Mouse (Mus musculus) heart, postnatal 10 days (tissue): Measurements from ENCODE around the gene Klc1. TPM values are rescaled to one million over a fixed set of nuclear protein-coding genes. Genes with fewer than 3 reads are reported as not detected.
A peak's percentile ranks its signal among the peaks of the same experiment; 100 is the strongest.
"Not testable (repeated sequence)": the region's sequence is repeated elsewhere in the genome, so short reads cannot be mapped to it uniquely, and the experiment has no call there.

Source experiments
- DNase-seq, 2 experiments: peaks; one replicate each; pipeline ENCODE4 v3.0.0; 2021
- intact Hi-C: fragments of 180-260 bp; cut with DNase I; formaldehyde crosslinking; loops from one replicate; pipeline ENCODE4 v1.15.1; 2025
- total RNA-seq, 2 experiments: library from RNA; stranded (reverse); gene quantifications; 2 replicates each; pipeline ENCODE4 v1.2.3; 2021

The Klc1 gene
- total RNA-seq: 100 to 1,000 TPM; 151 to 166 TPM

DNA sequence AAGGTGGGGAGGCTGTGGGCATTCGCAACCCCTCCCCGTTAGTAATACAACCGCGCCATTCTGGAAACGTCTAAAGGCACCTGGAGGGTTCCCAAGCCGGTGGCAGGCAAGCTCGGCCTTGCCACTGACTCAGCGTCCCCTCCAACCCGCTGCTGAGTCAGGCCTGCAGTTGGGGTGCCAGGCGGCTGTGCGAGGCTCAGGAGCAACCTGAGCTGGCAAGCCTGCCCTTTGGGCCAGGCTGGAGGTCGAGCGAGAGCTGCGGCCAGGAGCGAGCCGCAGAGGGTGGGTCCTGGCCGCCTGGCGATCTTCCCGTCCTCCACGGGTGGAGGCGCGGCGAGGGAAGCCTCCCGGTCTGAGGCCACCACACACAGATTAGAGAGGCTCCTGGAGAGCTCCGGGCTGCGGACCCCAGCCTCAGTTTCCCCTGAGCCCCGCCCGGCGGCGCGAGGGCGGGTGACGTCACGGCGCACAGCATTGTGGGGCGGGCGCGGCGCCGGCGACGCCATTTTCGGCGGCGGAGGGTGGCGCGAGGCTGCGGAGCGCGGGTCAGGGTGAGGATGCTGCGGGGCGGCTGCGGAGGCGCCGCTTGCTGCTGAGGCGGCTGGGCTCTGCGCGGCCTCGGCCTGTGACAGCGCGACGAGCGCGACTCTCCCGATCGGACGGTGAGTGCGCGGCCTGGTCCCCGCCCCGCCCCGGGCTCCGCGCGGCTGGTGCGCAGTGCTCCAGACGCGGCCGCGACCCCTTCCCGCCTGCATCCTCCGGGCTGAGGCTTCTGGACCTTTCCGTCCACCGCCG is at the start of gene Klc1:
TSS of gene Klc1 (plus strand) at position 469 of the 795 bp plus-strand sequence.
- peak; percentile 83 to 84 for DNase-seq
- intact Hi-C loops: no loop called here

DNA sequence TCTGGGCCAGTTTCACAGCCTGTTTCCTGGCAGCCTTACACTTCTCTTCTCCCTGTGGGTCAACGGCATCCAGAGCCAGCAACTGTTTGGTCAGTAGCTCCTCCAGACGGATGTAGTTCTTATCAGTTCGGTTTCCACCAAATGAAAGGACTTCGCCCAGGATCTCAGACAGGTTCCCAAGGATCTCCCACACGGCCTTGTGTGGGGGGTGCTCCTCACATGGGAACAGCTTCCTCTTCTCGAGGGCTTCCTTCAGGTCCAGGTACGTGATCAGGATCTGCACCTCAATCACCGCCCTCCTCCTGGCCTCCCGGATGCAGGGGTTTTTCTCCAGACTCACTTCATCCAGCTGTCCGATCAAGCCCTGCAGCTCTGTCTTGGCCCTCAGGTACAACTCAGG is 48.6 kb upstream of the Klc1 start:
- intact Hi-C loops: no loop called here
- no peak for DNase-seq

DNA sequence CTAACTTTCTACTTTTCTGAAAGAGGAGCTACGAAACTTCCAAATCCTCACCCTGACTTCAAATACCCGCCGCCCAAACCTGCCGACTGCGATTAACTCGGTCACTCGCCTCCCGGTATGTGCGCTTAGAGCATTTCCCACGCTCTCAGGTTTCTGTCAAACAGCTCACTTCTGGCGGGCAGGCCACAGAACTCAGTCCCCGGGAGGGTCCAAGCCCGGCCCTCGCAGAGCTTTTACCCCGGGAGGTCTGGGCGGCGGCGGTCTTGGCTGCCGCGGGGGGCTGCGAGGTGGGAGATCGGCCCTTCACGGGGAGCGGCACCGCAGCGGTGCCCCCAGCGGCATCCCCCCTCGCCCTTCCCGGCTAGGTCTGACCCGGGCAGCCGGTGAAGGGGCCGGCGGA is 46.2 kb upstream of the Klc1 start:
- peak in 1 of 2 experiments; percentile 54 for DNase-seq
- intact Hi-C loops: no loop called here

DNA sequence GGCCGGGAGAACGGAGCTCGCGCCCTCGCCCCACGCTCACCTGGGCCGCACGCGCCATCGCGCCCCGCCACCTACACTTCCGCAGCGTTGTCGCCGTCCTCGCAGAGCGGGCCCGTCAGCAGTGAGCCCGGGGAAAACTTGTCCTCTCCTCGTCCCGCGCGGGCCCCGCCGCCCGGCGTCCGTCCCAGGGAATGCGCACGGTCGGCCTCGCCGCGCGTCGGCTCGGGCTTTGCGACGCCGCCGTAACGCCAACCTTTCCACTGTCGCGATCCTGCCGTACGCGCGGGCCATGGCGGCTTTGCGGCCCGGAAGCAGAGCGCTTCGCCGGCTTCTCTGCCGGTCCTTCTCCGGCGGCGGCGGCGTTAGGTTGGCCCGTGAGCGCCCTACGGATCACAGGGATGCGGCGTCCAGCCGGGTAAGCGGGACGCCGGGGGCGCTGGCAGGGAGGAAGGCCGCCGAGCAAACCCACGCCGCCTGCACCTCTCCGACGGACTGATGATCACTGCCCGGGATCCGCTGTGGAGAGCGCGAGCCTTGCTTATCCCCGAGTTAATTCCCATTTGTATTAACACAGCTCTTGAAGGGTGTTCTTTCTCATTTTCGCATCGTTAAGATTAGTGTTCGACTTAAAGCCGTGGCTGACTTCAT is 45.5 kb upstream of the Klc1 start, which contains the start of the genes Bag5 and Apopt1:
TSS of gene Bag5 (minus strand) at position 254 of the 648 bp plus-strand sequence.
TSS of gene Apopt1 (plus strand) at position 258 of the 648 bp plus-strand sequence.
- DNase-seq: peak; percentile 94 to 95
- intact Hi-C loops: no loop called here

DNA sequence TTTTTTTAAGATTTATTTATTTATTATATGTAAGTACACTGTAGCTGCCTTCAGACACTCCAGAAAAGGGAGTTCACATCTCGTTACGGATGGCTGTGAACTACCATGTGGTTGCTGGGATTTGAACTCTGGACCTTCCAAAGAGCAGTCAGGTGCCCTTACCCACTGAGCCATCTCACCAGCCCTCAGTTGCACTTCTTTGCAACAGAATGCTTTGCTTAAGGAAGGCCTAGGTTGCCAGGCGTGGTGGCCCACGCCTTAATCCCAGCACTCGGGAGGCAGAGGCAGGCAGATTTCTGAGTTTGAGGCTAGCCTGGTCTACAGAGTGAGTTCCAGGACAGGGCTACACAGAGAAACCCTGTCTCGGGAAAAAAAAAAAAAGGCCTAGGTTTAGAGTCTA is 44.8 kb upstream of the Klc1 start:
- DNase-seq, intact Hi-C loops: not testable (repeated sequence)

DNA sequence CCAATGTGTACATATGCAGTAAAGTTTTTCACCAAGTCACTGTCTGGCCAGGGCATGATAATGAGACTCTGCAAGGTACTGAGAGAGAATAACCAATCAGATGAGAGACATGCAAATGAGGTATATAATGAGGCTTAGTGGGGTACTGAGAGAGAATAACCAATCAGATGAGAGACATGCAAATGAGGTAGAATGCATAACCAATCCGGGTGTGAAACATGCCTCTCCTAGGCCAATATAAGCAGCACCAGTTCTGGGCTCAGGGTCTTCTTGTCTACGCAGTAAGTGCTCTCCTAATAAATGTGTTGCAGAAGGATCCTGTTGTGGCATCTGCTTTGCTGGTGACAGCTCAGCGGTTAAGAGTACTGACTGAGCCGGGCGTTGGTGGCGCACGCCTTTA is 42.1 kb upstream of the Klc1 start:
- DNase-seq: no peak
- intact Hi-C loops: no loop called here

DNA sequence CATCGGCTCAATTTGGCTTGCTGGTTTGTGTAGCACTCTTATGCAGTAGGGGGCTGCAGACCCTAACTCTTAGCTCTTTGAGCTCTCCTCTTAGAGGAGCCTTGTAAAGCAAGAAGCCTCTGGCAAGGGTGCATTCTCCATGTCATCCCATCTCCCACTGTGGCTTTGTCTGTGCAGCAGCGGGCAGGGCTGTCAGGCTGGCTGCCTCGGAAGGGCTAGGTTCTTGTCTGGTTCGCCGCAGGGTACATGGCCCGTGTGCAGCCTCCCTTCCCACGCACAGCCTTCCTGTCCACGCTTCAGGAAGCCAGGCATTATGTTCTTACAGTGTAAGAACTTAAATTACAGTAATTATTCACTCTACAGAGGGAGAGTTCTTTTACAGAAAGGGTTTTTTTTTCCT is 40.0 kb upstream of the Klc1 start:
- DNase-seq: no peak
- intact Hi-C loops: no loop called here

DNA sequence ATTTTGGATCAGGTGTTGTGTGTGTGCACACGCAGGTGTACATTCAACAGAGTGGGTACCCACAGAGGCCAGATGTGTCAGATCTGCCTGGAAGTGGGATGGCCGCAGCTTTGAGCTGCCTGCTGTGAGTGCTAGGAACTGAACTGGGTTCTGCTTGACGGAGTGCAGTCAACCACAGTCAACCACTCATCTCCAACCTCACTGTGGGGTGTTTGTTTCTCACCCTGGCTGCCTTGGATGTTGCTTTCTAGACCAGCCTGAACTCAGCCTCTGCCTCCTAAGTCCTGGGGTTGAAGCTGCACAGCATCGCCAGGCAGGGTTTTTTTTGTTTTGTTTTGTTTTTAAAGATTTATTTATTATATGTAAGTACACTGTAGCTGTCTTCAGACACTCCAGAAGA is 38.4 kb upstream of the Klc1 start:
- DNase-seq: no peak
- intact Hi-C loops: no loop called here

DNA sequence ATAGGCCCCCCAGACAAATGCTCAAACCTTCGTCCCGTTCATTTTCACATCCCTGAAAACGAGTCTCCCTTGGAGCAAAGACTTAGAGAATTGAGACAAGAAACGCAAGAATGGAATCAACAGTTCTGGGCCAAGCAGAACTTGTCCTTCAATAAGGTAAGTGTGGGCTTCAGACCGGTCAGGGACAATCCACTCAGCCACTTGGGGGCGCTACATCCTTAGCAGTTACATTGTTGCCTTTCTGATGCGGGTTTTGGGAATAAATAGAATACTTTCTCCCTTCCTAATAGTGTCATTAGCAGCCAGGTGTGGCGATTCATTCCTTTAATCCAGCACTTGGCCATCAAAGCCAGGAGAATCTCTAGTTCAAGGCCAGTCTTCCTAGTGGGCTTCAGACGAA is 36.0 kb upstream of the Klc1 start:
- intact Hi-C loops: no loop called here
- peak; percentile 57 to 81 for DNase-seq

DNA sequence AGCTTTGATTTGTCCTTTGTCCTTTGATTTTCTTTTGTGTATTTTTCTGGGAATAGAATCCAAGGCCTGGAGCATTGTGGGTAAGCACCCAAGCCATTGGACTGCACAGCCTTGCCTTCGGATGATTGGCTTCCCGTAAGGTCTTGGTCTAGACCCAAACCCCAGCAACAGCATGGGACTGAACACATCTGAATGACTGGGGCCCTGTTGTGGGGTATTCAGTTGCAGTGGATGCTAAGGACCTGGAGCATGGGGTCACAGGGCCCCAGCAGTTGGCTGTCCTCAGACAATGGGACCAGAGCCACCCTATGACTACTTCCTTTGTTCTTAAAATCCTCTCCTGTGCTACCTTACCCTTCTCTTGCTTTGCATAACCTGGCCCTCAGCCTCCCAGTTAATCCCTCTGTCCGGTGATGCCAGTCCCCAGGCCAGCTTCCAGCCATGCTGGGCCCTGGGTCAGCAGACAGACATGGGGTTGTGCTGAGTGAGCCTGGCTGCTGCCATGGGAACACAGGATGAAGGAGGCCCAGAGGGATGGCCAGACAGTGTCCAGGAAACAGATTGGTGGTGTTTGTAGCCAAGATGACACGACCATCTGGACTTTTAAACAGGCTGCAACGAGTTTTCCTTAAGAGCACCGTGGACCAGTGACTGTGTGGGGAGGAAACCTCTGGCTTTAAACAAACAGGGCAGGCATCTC is 33.9 kb upstream of the Klc1 start:
- intact Hi-C loops: no loop called here
- DNase-seq: peak; percentile 73 to 78

DNA sequence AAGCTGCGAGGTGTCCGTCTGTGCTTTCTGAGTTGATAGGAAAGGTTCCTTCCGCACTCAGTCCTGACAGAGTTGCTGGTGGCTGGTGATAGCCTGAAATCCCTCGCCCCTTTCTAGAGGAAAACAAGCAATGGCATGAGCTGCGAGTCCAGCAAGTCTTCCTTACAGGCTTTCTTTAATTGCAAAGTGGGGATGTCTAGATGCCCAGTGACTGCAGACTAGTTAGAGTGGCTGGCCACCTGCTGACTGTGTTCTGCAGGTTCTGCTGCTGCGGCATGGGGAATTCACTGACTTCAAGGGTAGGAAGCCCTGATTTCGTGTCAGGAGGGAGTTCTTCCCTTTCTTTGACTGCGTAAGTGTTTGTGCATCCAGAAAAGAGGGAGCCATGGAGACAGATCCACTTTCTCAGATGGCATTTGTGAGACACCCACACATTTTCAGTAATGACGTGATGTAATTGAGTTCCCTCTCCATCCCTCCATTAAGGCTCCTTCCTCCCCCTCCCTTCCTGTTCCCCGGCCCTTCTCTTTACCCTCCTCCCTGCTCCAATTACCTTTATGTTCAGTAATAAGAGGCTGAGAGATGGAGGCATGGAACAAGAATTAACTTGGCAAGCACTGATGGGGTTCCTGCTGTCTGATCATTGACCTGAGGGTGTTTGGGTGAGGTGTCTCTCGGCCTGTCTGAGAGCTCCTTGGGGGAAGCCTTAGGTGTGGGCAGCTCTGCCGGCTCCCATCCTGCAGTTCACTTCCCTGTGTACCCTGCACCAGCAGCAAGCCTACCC is 33.1 kb upstream of the Klc1 start:
- peak in 1 of 2 experiments; percentile 43 for DNase-seq
- intact Hi-C loops: no loop called here

DNA sequence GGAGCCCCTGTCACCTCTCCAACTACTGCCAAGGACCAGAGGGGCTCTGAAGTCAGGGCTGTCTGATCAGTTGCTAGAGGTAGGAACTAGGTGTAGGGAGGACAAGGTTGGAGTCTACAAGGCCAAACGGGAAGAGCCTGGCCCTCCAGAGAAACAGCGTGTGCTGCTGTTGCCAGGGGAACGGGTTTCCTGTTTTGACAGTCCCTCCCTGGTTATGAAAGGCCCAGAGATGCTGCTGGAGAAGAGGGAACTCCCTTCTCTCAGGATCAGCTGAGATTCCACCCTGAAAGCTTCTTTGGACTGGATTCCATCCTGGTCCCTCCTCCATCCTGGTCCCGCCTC is 32.6 kb upstream of the Klc1 start:
- intact Hi-C loops: no loop called here
- peak; percentile 74 to 79 for DNase-seq

DNA sequence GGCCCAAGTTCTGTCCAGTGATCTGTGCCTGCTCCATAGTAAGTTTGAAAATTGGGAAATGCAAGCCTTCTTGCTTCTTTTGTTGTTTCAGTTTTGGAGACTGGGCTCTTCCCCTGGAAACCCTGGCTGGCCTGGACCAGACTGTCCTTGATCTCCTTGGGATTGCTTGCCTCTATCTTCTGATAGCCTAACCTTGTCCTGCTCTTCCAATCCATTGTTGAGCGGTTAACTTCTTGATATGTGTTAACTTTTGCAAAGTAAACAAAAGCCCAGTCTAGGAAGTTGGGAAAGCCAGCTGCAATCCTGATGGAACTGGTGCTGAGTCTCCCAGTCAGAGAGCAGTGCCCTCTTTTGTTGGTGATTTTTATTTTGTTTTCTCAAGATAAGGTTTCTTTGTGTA is 30.7 kb upstream of the Klc1 start:
- intact Hi-C loops: no loop called here
- DNase-seq: no peak

DNA sequence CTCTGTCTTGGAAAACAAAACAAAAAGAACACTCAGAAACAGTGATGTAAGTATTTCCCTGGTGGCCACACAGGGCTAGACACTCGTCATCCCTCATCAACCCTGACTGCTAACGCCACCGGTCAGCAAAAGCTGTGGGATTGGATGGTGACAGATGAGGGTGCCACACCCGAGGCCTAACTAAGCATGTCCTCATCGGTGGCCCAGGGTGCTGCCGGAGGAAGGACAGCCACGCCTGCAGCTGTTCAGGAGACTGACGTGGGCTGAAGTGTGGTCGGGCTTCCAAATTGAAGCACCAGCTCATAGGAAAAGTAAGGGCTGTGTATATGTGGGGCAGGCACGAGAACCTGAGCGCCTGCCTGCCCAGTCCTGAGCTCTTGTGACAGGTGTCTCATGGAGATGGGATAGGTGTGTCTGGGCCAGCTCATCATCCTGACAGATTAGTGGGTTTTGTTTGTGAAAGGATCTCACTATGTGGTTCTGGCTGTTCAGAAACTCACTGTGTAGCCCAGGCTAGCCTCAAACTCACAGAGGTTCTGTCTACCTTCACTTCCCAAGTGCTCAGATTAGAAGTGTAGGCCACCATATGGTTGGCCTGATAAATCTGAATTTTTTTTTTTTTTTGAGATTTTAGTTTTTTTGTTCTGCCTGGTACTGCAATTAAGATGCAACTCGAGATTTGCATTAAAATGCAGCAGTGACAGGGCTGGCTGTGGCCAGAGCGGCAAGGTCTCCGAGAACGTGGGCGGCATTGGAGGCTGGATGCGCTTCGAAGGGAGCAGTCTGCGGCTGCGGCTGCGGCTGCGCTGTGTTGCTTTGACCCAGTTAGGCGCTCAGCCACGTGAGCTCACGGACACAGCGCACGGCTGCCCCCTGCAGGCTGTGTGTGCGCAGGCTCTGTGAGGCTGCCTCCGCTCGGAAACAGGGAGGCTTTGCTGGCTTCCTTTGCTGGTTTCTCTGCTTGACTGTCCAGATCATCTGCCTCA is 26.5 kb upstream of the Klc1 start:
- peak; percentile 90 to 94 for DNase-seq
- intact Hi-C loops: loop anchor here (1.0 to 5.0 kb wide), 3 partner anchors 35 to 80 kb away; no protein-coding TSS in a partner anchor

DNA sequence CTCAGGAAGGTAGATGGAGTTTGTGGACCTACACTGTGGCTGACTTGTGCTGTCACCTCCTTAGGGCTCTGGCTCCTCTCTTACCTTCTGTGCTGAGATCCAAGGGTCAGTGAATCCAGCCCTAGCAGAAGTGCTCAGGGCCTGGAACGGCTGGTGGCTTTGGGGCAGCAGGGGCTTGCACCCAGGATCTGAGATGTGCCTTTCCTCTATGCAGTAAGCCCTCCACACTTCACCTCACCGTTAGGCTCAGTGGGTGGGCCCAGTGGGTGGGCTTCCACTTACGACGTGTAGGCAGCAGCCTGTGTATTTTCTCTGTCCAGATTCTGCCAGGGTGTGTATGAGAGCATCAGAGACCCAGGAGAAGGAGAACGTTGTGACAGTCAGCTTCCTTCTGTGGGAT is 25.7 kb upstream of the Klc1 start:
- no peak for DNase-seq
- intact Hi-C loops: loop anchor here (1.0 to 5.0 kb wide), 3 partner anchors 36 to 81 kb away; no protein-coding TSS in a partner anchor

DNA sequence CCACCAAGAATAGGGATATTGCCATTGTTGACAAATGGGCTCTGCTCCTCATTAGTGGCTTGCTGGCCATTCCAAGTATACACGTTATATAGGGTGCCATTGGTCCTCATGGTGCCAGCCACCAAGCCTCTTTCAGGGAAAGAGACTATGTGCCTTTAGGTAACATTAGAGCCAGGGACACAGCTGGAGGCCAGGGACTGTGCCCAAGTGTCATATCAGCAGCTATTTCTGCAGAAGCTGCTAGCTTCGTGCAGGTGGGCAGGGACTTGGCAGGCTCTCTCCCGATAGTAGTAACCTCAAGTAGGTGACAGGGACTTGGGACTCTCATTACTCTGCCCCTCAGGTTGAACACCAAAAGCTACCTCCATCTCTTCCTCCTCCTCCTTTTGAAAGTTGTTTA is 23.7 kb upstream of the Klc1 start:
- intact Hi-C loops: loop anchor here (5.0 kb wide), 3 partner anchors 38 to 357 kb away; no protein-coding TSS in a partner anchor
- no peak for DNase-seq

DNA sequence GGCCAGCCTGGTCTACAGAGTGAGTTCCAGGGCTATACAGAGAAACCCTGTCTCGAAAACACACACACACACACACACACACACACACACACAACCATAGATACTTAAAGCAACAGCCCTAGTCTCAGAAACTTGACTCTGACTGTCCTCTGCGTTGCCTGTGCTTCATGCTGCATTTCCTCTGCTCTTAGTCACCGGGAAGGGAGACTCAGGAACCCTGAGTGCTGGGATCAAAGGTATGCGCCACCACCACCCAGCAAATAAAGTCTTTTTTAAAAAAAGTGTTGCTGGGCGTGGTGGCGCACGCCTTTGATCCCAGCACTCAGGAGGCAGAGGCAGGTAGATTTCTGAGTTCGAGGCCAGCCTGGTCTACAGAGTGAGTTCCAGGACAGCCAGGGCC is 22.0 kb upstream of the Klc1 start:
- DNase-seq: not testable (repeated sequence)
- intact Hi-C loops: loop anchor here (5.0 kb wide), 1 partner anchor 356 kb away; no protein-coding TSS in a partner anchor

DNA sequence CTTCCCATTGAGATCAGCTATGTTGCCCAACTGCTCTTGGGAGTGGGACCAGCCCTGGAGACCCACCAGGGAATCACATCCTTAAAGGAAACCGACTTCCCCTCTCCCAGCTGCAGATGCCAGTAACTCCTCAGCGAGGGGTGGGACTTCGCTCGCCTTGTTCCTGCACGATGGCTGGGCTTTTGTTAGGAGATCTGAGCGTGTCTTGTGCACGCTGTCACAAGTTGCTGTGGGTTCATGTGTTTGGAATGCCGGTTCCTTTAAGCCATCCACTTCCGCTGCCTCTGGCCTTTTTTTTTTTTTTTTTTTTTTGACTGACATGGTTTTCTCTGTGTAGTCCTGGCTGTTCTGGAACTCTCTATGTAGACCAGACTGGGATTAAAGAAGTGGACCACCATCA is 21.3 kb upstream of the Klc1 start:
- intact Hi-C loops: loop anchor here (5.0 kb wide), 1 partner anchor 355 kb away; no protein-coding TSS in a partner anchor
- no peak for DNase-seq

DNA sequence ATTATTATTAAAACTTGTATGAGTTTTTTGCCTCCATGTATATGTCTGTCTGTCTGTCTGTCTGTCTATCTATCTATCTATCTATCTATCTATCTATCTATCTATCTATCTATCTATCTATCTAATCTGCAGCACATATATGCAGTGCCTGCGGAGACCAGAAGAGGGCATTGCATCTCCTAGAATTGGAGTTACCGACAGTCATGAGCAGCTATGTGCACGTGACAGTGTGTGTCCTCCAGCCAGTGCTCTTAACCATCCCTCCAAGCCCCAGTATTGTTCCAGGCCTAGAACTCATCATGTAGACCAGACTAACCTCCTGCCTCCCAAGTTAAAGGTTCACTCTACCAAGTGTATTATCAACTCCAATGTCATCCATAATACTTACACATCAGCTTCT is 19.9 kb upstream of the Klc1 start:
- peak in 1 of 2 experiments; percentile 68 for DNase-seq
- intact Hi-C loops: loop anchor here (5.0 kb wide), 1 partner anchor 354 kb away; no protein-coding TSS in a partner anchor
